Mouse (Mus musculus) liver, embryonic 18 days (tissue): ENCODE measurements around the gene Wdr34. TPM values are rescaled to one million over a fixed set of nuclear protein-coding genes. Genes with fewer than 3 reads are reported as not detected.

Experiments
- polyA plus RNA-seq: library from polyadenylated mRNA; depleted of rRNA; stranded (reverse); fragments of >200 nt; gene quantifications from 2 replicates; pipeline ENCODE4 v1.2.3, GENCODE M21; 2012; rRNA removed

The Wdr34 gene
- polyA plus RNA-seq: 5.3 and 5.4 TPM in 2 replicates

GRCm38 (mm10) chr2:30048699-30049388 is at the start of gene Wdr34:
Wdr34 (minus strand) TSS chr2:30048881.

GRCm38 (mm10) chr2:30093471-30094207 is 45.0 kb upstream of the Wdr34 start, which contains the start of gene Zdhhc12:
Zdhhc12 (minus strand) TSS chr2:30093648.

GRCm38 (mm10) chr2:30077502-30078348 is 29.0 kb upstream of the Wdr34 start, which contains the start of gene Pkn3:
Pkn3 (plus strand) TSS chr2:30077684.

GRCm38 (mm10) chr2:30057223-30057904 is 8.7 kb upstream of the Wdr34 start, which contains the start of gene Set:
Set (plus strand) TSS chr2:30057378.

Other genes starting within 250 kb of the Wdr34 start
- 6.7 and 7.1 TPM in 2 replicates for gene Slc27a4, start 246.2 kb downstream of the Wdr34 start, polyA plus RNA-seq
- 13.4 and 14.4 TPM in 2 replicates for gene Urm1, start 228.8 kb downstream of the Wdr34 start, polyA plus RNA-seq
- gene Cercam, start 179.7 kb downstream of the Wdr34 start, polyA plus RNA-seq: 7.1 and 9.2 TPM in 2 replicates
- gene Odf2, start 159.7 kb downstream of the Wdr34 start, polyA plus RNA-seq: 13.0 and 18.6 TPM in 2 replicates
- gene Gle1, start 113.5 kb downstream of the Wdr34 start, polyA plus RNA-seq: 8.3 and 9.8 TPM in 2 replicates
- 34.7 and 35.9 TPM in 2 replicates for gene Sptan1, start 83.3 kb downstream of the Wdr34 start, polyA plus RNA-seq
- gene Set, start 8.5 kb upstream of the Wdr34 start, polyA plus RNA-seq: 100 and 111 TPM in 2 replicates
- 2.3 and 2.7 TPM in 2 replicates for gene Pkn3, start 28.8 kb upstream of the Wdr34 start, polyA plus RNA-seq
- 33.0 and 37.5 TPM in 2 replicates for gene Zdhhc12, start 44.8 kb upstream of the Wdr34 start, polyA plus RNA-seq
- 8.0 and 9.3 TPM in 2 replicates for gene Zer1, start 75.7 kb upstream of the Wdr34 start, polyA plus RNA-seq
- 12.2 and 12.7 TPM in 2 replicates for gene Tbc1d13, start 84.9 kb upstream of the Wdr34 start, polyA plus RNA-seq
- 32.1 and 36.9 TPM in 2 replicates for gene Endog, start 122.6 kb upstream of the Wdr34 start, polyA plus RNA-seq
- 14.3 and 15.6 TPM in 2 replicates for gene Spout1, start 129.6 kb upstream of the Wdr34 start, polyA plus RNA-seq
- gene Kyat1, start 157.0 kb upstream of the Wdr34 start, polyA plus RNA-seq: 57.7 and 63.7 TPM in 2 replicates
- gene Lrrc8a, start 188.8 kb upstream of the Wdr34 start, polyA plus RNA-seq: 4.5 and 4.6 TPM in 2 replicates
- 2.3 and 2.4 TPM in 2 replicates for gene Gm28035, start 191.7 kb upstream of the Wdr34 start, polyA plus RNA-seq
- gene Phyhd1, start 217.3 kb upstream of the Wdr34 start, polyA plus RNA-seq: 54.6 and 54.7 TPM in 2 replicates
- not detected in 2 replicates for gene Gm28038, start 232.2 kb upstream of the Wdr34 start, polyA plus RNA-seq
- 6.3 and 6.7 TPM in 2 replicates for gene Dolk, start 237.5 kb upstream of the Wdr34 start, polyA plus RNA-seq
- gene Nup188, start 237.5 kb upstream of the Wdr34 start, polyA plus RNA-seq: 8.1 and 9.4 TPM in 2 replicates